Comparison of ENCODE assay signal across 31 mouse cellular contexts in genomic region chr10:77671519-77671918, GRCm38 (mm10). TPM values are rescaled to one million over a fixed set of nuclear protein-coding genes. Genes with fewer than 3 reads are reported as not detected.
DNase-seq lines count a peak whose midpoint lies in the region; ATAC-seq and TF ChIP-seq lines count a peak whose summit lies in the region.
"Had no signal": no experiment of that assay in that cellular context is flagged by ENCODE, and none has a peak within 500 bp of the region (broad histone marks: within the 10 kb centered on the region; RNA-seq: fewer than 3 reads in every experiment).

No protein-coding gene starts in this region.

- peak overlapping the region; percentile 73 for H3K27ac ChIP-seq in heart, embryonic 11.5 days (ENCODE audit: low read depth, low read length)
- peak overlapping the region; percentile 54 for H3K27ac ChIP-seq in liver, embryonic 11.5 days (ENCODE audit: low read depth, low read length)
- no peak overlapping the region for H3K27ac ChIP-seq in liver, postnatal 0 days (ENCODE audit: low read depth)
- H3K27ac ChIP-seq: embryonic facial prominence, embryonic 15.5 days; heart, embryonic 15.5 days; hindbrain, postnatal 0 days; kidney, postnatal 0 days; left cerebral cortex, adult 2 months; limb, embryonic 10.5 days had no signal

- H3K4me1 ChIP-seq in heart, embryonic 11.5 days (ENCODE audit: control insufficient read depth, insufficient read depth, low read length) = no peaks in the 10 kb centered on the region; the same call in 1 of the 2 replicates
- peaks cover 6% of the 10 kb centered on the region for H3K4me1 ChIP-seq in liver, embryonic 11.5 days (replicated peaks; ENCODE audit: control insufficient read depth, insufficient read depth, low read length)
- no peaks in the 10 kb centered on the region for H3K4me1 ChIP-seq in liver, postnatal 0 days (ENCODE audit: insufficient read depth)
- H3K4me1 ChIP-seq: heart, embryonic 15.5 days had no signal

- no peak overlapping the region for H3K4me3 ChIP-seq in heart, embryonic 11.5 days (ENCODE audit: low read depth, low read length)
- no peak overlapping the region for H3K4me3 ChIP-seq in liver, embryonic 11.5 days (ENCODE audit: low read depth, low read length)
- no peak overlapping the region for H3K4me3 ChIP-seq in liver, postnatal 0 days (ENCODE audit: low read depth, low read length)
- H3K4me3 ChIP-seq: embryonic facial prominence, embryonic 15.5 days; heart, embryonic 15.5 days; left cerebral cortex, adult 2 months; limb, embryonic 10.5 days had no signal

- H3K36me3 ChIP-seq in heart, embryonic 11.5 days (ENCODE audit: control insufficient read depth, insufficient read depth, low read length) = no peaks in the 10 kb centered on the region
- no peaks in the 10 kb centered on the region for H3K36me3 ChIP-seq in liver, embryonic 11.5 days (ENCODE audit: control insufficient read depth, insufficient read depth, low read length)
- H3K36me3 ChIP-seq in liver, postnatal 0 days (replicated peaks; ENCODE audit: insufficient read depth, low read length) = no peaks in the 10 kb centered on the region
- H3K36me3 ChIP-seq: embryonic facial prominence, embryonic 15.5 days; heart, embryonic 15.5 days; limb, embryonic 10.5 days had no signal

- H3K9me3 ChIP-seq in heart, embryonic 11.5 days (replicated peaks; ENCODE audit: control insufficient read depth, low read length) = no peaks in the 10 kb centered on the region
- H3K9me3 ChIP-seq in liver, embryonic 11.5 days (ENCODE audit: control insufficient read depth, low read length) = no peaks in the 10 kb centered on the region
- H3K9me3 ChIP-seq in liver, postnatal 0 days (ENCODE audit: low read length) = no peaks in the 10 kb centered on the region
- H3K9me3 ChIP-seq: embryonic facial prominence, embryonic 15.5 days; heart, embryonic 15.5 days; limb, embryonic 10.5 days had no signal

- H3K9ac ChIP-seq in heart, embryonic 11.5 days (ENCODE audit: low read depth, low read length) = no peak overlapping the region
- no peak overlapping the region for H3K9ac ChIP-seq in liver, embryonic 11.5 days (ENCODE audit: low read depth, low read length)
- no peak overlapping the region for H3K9ac ChIP-seq in liver, postnatal 0 days (replicated peaks)
- H3K9ac ChIP-seq: embryonic facial prominence, embryonic 15.5 days; heart, embryonic 15.5 days had no signal

- no peak for DNase-seq in heart, postnatal 25 days (ENCODE audit: low spot score)
- peak; percentile 86 for DNase-seq in MEL-GATA-1-ER (ENCODE audit: extremely low read depth, low read depth)
- DNase-seq in liver, embryonic 11.5 days (ENCODE audit: low spot score) = no peak
- no peak for DNase-seq in liver, postnatal 0 days
- no peak for DNase-seq in retina, embryonic 14.5 days (ENCODE audit: low spot score)
- no peak for DNase-seq in layer of hippocampus, adult 8-10 months (ENCODE audit: low spot score in 2 of 2)
- no peak for DNase-seq in urinary bladder, postnatal 4 days (ENCODE audit: low spot score in 2 of 2)
- DNase-seq: adrenal gland, adult 8-10 months; cerebellum, adult 9-10 months; gastrocnemius, postnatal 14 days; heart, adult 11 months; kidney, adult 18-20 months; midbrain, embryonic 14.5 days had no signal

- peaks cover 19% of the 10 kb centered on the region for H3K27me3 ChIP-seq in heart, embryonic 11.5 days (ENCODE audit: control insufficient read depth, insufficient read depth, low read length)
- peaks cover 18% of the 10 kb centered on the region for H3K27me3 ChIP-seq in liver, embryonic 11.5 days (replicated peaks; ENCODE audit: control insufficient read depth, insufficient read depth, low read length)
- peaks cover 4% of the 10 kb centered on the region; the same call in 1 of the 2 replicates for H3K27me3 ChIP-seq in liver, postnatal 0 days (ENCODE audit: insufficient read depth, low read length)

- peak; percentile 61 for TF ChIP-seq EP300 in liver, postnatal 0 days (IDR thresholded peaks at IDR 0.05; ENCODE audit: low read depth)

- H3K4me2 ChIP-seq in heart, embryonic 11.5 days = no peak overlapping the region
- peak overlapping the region; percentile 23 for H3K4me2 ChIP-seq in liver, embryonic 11.5 days
- H3K4me2 ChIP-seq in liver, postnatal 0 days (ENCODE audit: low read depth, low read length) = no peak overlapping the region
- H3K4me2 ChIP-seq: embryonic facial prominence, embryonic 15.5 days; heart, embryonic 15.5 days had no signal

- 15% methylated on average over 4 of the region's 4 CpGs for WGBS in heart, embryonic 11.5 days (ENCODE audit: insufficient replicate concordance)
- 9% methylated on average over 4 of the region's 4 CpGs for whole genome bisulfite sequencing in liver, embryonic 11.5 days
- 21% methylated on average over 4 of the region's 4 CpGs for WGBS in liver, postnatal 0 days (ENCODE audit: insufficient replicate concordance)

- intact Hi-C loops in heart, postnatal 25 days (cut with DNase I) = no loop called here

- ATAC-seq in heart, embryonic 11.5 days (replicated peaks; ENCODE audit: insufficient number of reproducible peaks, low FRiP score, low TSS enrichment) = peak; percentile 82
- ATAC-seq in liver, embryonic 11.5 days (replicated peaks; ENCODE audit: low FRiP score) = peak; percentile 94
- ATAC-seq in liver, postnatal 0 days = peak; percentile 77
- ATAC-seq: activated CD4-positive, CD25-positive, alpha-beta regulatory T cell, adult 4 months; forebrain, embryonic 16.5 days; hindbrain, postnatal 0 days; lung, postnatal 0 days had no signal

- no peak for TF ChIP-seq CTCF in liver, postnatal 0 days (IDR thresholded peaks at IDR 0.05; ENCODE audit: low read depth)

RNA-seq across cellular contexts. Expression of gene Tspear, which starts 14.8 kb away (rescaled TPM):
- polyA plus RNA-seq in heart, embryonic 11.5 days (2014; fragmentation: Nextera tagmentation; extraction: Ambion mirVana) = not detected in 2 replicates
- total RNA-seq in heart, postnatal 25 days (2021) = not detected
- 0.16 TPM in 1 of 2 replicates, not detected in the other for polyA plus RNA-seq in liver, embryonic 11.5 days (2014; fragmentation: Nextera tagmentation; extraction: Ambion mirVana)
- polyA plus RNA-seq in liver, postnatal 0 days (2015; fragmentation: Nextera tagmentation; extraction: Ambion mirVana) = 0.06 TPM in 1 of 2 replicates, not detected in the other
- total RNA-seq in layer of hippocampus, adult 8-10 months (2022) = not detected
- total RNA-seq: gastrocnemius, postnatal 14 days; layer of hippocampus, postnatal 10 days had no signal
- polyA plus RNA-seq: heart, embryonic 15.5 days had no signal

RNA-seq across cellular contexts. Expression of gene Gm19402, which starts 19.0 kb away (rescaled TPM):
- polyA plus RNA-seq in heart, embryonic 11.5 days (2014; fragmentation: Nextera tagmentation; extraction: Ambion mirVana) = not detected in 2 replicates
- not detected for total RNA-seq in heart, postnatal 25 days (2021)
- polyA plus RNA-seq in liver, embryonic 11.5 days (2014; fragmentation: Nextera tagmentation; extraction: Ambion mirVana) = not detected in 2 replicates
- not detected in 2 replicates for polyA plus RNA-seq in liver, postnatal 0 days (2015; fragmentation: Nextera tagmentation; extraction: Ambion mirVana)
- total RNA-seq in layer of hippocampus, adult 8-10 months (2022) = not detected
- total RNA-seq: adrenal gland, adult 8-10 months; ES-E14; gastrocnemius, postnatal 14 days; hematopoietic stem cell, adult 5-6 weeks; hindbrain, postnatal 0 days; layer of hippocampus, postnatal 10 days; left cerebral cortex, adult 2 months; liver, adult 2 months had no signal
- polyA plus RNA-seq: activated CD4-positive, CD25-positive, alpha-beta regulatory T cell, adult 4 months; forebrain, embryonic 16.5 days; heart, embryonic 15.5 days; hindbrain, postnatal 0 days; kidney, postnatal 0 days; large intestine, adult 2 months; limb, embryonic 10.5 days; liver, adult 2 months; lung, postnatal 0 days; midbrain, embryonic 14.5 days; neural tube, embryonic 11.5 days; spleen, adult 2 months; testis, adult 2 months had no signal

RNA-seq across cellular contexts. Expression of gene Gm9508, which starts 25.5 kb away (rescaled TPM):
- polyA plus RNA-seq in heart, embryonic 11.5 days (2014; fragmentation: Nextera tagmentation; extraction: Ambion mirVana) = not detected in 2 replicates
- not detected for total RNA-seq in heart, postnatal 25 days (2021)
- not detected in 2 replicates for polyA plus RNA-seq in liver, embryonic 11.5 days (2014; fragmentation: Nextera tagmentation; extraction: Ambion mirVana)
- polyA plus RNA-seq in liver, postnatal 0 days (2015; fragmentation: Nextera tagmentation; extraction: Ambion mirVana) = not detected in 2 replicates
- not detected for total RNA-seq in layer of hippocampus, adult 8-10 months (2022)
- total RNA-seq: adrenal gland, adult 8-10 months; ES-E14; gastrocnemius, postnatal 14 days; hematopoietic stem cell, adult 5-6 weeks; hindbrain, postnatal 0 days; layer of hippocampus, postnatal 10 days; left cerebral cortex, adult 2 months; liver, adult 2 months had no signal
- polyA plus RNA-seq: activated CD4-positive, CD25-positive, alpha-beta regulatory T cell, adult 4 months; forebrain, embryonic 16.5 days; heart, embryonic 15.5 days; hindbrain, postnatal 0 days; kidney, postnatal 0 days; large intestine, adult 2 months; limb, embryonic 10.5 days; liver, adult 2 months; lung, postnatal 0 days; midbrain, embryonic 14.5 days; neural tube, embryonic 11.5 days; spleen, adult 2 months; testis, adult 2 months had no signal

RNA-seq across cellular contexts. Expression of gene Gm10272, which starts 34.9 kb away (rescaled TPM):
- polyA plus RNA-seq in heart, embryonic 11.5 days (2014; fragmentation: Nextera tagmentation; extraction: Ambion mirVana) = not detected in 2 replicates
- total RNA-seq in heart, postnatal 25 days (2021) = not detected
- polyA plus RNA-seq in liver, embryonic 11.5 days (2014; fragmentation: Nextera tagmentation; extraction: Ambion mirVana) = not detected in 2 replicates
- polyA plus RNA-seq in liver, postnatal 0 days (2015; fragmentation: Nextera tagmentation; extraction: Ambion mirVana) = not detected in 2 replicates
- total RNA-seq in layer of hippocampus, adult 8-10 months (2022) = not detected
- total RNA-seq: adrenal gland, adult 8-10 months; ES-E14; gastrocnemius, postnatal 14 days; hematopoietic stem cell, adult 5-6 weeks; hindbrain, postnatal 0 days; layer of hippocampus, postnatal 10 days; left cerebral cortex, adult 2 months; liver, adult 2 months had no signal
- polyA plus RNA-seq: activated CD4-positive, CD25-positive, alpha-beta regulatory T cell, adult 4 months; forebrain, embryonic 16.5 days; heart, embryonic 15.5 days; hindbrain, postnatal 0 days; kidney, postnatal 0 days; large intestine, adult 2 months; limb, embryonic 10.5 days; liver, adult 2 months; lung, postnatal 0 days; midbrain, embryonic 14.5 days; neural tube, embryonic 11.5 days; spleen, adult 2 months; testis, adult 2 months had no signal

RNA-seq across cellular contexts. Expression of gene Gm10024, which starts 39.7 kb away (rescaled TPM):
- polyA plus RNA-seq in heart, embryonic 11.5 days (2014; fragmentation: Nextera tagmentation; extraction: Ambion mirVana) = not detected in 2 replicates
- not detected for total RNA-seq in heart, postnatal 25 days (2021)
- not detected in 2 replicates for polyA plus RNA-seq in liver, embryonic 11.5 days (2014; fragmentation: Nextera tagmentation; extraction: Ambion mirVana)
- not detected in 2 replicates for polyA plus RNA-seq in liver, postnatal 0 days (2015; fragmentation: Nextera tagmentation; extraction: Ambion mirVana)
- total RNA-seq in layer of hippocampus, adult 8-10 months (2022) = not detected
- total RNA-seq: adrenal gland, adult 8-10 months; ES-E14; gastrocnemius, postnatal 14 days; hematopoietic stem cell, adult 5-6 weeks; hindbrain, postnatal 0 days; layer of hippocampus, postnatal 10 days; left cerebral cortex, adult 2 months; liver, adult 2 months had no signal
- polyA plus RNA-seq: activated CD4-positive, CD25-positive, alpha-beta regulatory T cell, adult 4 months; forebrain, embryonic 16.5 days; heart, embryonic 15.5 days; hindbrain, postnatal 0 days; kidney, postnatal 0 days; large intestine, adult 2 months; limb, embryonic 10.5 days; liver, adult 2 months; lung, postnatal 0 days; midbrain, embryonic 14.5 days; neural tube, embryonic 11.5 days; spleen, adult 2 months; testis, adult 2 months had no signal
